Mouse (Mus musculus): ENCODE data around the gene Acy3.
A peak's percentile ranks its signal among the peaks of the same experiment; 100 is the strongest.
"Not testable (repeated sequence)": the region's sequence is repeated elsewhere in the genome, so short reads cannot be mapped to it uniquely, and the experiment has no call there.

Acy3 gene

DNA sequence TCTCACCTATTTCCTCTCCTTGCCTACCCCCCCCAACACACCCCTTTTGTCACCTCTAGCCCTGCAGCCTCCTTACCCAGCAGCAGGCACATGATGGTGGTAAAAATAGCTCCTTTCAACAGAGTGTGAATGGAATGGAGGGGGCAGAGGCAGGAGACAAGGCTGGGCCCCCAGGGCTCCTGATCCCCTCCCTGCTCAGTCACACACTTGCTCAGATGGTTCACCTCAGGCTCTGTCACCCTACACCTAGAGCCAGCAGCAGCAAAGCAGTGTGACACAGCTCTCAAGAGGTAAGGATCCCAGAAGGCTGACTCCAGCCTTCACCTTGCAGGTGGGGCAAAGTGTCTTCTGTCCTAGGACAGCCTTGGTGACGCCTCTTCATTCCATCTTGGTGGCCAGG lies 16.7 kb downstream of the Acy3 start, which contains the start of gene Doc2g:
Gene Doc2g, plus strand, starts transcription at position 202 of the 400 bp plus-strand sequence.
- no peak for DNase-seq (ENCODE audit: inconsistent ontology term)

DNA sequence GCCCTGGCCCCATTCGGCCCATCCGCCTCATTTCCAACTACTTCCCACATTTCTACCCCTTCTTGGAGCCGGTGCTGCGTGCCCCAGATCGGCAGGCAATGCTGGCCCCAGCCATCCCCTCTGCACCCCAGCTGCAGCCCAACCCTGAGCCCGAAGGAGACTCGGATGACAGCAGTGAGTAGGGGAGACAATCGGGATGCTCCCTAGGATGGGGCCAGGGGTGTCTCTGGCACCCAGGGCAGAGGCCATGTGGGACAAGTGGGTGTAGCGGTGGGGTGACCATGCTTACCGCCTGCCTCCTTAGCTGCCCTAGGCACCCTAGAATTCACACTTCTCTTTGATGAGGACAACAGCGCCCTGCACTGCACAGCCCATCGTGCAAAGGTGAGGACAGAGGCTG lies 17.3 kb downstream of the Acy3 start:
- DNase-seq (ENCODE audit: inconsistent ontology term) = no peak

DNA sequence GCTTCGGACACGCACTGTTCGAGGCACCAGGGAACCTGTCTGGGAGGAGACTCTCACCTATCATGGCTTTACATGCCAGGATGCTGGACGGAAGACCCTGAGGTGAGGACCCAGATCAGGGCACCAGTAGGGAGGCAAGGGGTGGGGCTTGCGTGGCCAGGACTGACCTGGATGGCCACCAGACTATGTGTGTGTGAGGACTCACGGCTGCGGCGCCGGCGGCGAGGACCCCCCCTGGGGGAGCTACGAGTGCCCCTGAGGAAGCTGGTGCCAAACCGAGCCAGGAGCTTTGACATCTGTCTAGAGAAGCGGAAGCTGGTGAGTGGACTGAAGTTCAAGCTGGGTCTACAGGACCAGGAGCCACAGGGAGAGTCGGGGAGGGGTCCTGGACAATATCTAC lies 18.0 kb downstream of the Acy3 start:
- no peak for DNase-seq (ENCODE audit: inconsistent ontology term)

DNA sequence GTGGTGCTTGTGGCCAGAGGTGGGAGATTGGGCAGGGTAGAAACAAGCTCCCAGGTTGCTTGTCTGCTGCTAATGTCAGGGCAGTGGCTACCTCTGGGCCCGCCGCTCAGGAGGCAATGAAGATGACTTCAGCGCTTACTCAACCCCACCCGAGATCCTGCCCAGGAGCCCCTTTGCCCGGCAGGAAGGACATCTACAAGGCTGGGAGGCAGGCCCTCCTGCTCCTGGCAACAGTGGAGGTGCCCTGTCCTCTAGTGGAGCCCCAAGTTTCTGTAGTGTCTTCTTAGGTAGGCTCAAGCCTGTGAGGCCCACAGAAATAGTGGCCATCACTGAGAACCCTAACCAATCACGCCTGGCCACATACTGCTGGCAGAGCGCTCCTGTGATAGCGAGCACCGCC lies 18.7 kb downstream of the Acy3 start:
- no peak for DNase-seq (ENCODE audit: inconsistent ontology term)

DNA sequence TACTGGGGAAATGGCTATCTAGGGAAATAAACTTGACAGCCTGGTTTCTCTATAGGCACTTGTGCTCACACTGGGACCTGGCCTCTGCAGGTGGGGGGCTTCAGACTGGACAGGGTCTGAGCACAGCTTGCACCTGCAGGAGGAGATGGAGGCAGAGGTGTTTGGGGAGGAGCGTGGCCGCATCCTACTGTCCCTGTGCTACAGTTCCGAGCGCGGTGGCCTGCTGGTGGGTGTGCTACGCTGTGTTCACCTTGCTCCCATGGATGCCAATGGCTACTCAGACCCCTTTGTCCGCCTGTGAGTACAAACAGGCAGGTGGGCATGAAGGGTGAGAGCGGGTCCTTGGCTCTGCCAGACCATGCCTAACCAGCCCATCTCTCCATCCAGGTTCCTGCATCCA lies 19.6 kb downstream of the Acy3 start:
- DNase-seq (ENCODE audit: inconsistent ontology term) = no peak

DNA sequence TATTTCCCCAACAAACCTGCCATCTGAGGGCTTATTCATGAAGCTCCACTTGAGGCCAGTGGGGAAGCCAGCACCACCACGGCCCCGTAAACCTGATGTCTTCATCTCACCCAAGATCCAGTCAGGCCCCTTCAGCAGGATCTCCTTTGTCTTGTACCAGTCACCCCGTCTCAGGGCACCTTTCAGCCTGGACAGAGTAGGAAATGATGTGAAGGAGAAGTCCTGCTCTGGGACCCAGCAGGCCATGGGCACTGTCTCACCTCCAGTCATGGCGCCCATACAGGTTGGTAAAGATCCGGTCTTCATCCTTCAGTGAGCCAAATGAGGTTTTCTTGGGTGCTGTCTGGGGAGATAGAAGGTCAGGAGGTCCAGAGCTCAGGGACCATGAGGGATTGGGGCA lies 24.7 kb downstream of the Acy3 start:
- DNase-seq (ENCODE audit: inconsistent ontology term) = no peak

DNA sequence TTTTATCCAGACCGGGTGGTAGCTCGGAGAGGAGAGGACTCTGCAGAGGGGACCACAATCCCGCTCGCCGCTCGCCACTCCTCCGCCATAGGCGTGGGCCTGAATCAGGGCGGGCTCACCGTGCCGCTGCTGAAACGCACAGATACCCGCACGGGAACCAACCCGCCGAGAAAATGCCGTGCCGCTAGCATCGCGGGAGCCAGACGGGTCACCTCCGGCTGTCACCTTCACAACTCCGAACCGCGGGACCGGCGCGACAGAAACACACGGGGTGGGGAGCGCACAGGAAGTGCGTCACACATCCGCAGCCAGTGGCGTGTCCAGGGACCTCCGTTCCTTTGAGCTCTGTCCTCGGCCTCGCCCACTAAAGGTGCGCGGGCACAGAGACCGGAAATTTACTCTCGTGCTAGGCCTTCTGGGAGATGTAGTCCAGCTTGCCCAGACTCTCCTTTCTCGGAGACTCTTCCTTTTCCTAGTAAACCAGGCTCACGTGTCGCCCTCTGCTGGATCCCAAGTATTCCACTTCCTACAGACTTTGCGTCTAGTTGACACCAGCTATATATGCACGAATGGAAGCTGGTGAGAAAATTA lies 26.2 kb downstream of the Acy3 start, which contains the start of gene Ndufv1:
Gene Ndufv1, minus strand, starts transcription at position 375 of the 591 bp plus-strand sequence.
- peak; percentile 96 for DNase-seq (ENCODE audit: inconsistent ontology term)

DNA sequence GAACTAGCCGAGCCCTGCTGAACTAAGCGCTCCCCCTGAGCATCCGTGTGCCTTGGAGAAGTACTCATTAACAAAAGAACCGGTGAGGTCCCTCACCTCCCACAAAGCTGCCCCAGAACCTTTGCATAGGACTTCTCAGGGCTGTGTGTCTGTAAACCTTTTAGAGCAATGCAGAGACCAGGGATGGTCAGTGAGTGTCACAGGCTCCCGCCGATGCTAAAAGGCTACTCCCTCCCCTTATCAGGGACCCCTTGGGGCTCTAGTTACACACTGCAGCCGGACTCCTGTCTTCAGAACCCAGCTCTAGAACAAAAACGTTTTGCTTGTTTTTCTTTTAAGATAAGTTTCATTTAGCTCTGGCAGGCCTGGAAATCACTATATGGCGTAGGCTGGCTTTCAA lies 26.7 kb downstream of the Acy3 start:
- no peak for DNase-seq (ENCODE audit: inconsistent ontology term)

DNA sequence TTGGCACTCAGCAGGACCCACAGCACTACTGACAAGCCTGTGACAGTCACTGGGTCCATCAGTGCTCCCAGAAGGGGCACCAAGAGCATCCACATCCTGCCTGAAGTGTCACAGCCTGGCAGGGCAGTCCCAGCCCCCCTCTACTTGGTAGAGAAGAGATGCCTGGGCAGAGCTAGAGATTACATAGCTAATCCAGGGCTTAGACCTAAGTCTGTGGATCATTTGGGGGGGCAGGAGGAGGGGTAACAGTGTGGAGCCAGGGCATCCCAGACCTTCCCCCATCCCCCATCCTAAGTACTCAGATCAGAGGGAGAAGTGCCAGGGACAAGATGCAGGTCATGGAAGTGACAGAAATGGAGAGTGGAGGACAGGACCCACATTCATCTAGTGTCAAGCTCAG lies 28.4 kb downstream of the Acy3 start:
- no peak for DNase-seq (ENCODE audit: inconsistent ontology term)

DNA sequence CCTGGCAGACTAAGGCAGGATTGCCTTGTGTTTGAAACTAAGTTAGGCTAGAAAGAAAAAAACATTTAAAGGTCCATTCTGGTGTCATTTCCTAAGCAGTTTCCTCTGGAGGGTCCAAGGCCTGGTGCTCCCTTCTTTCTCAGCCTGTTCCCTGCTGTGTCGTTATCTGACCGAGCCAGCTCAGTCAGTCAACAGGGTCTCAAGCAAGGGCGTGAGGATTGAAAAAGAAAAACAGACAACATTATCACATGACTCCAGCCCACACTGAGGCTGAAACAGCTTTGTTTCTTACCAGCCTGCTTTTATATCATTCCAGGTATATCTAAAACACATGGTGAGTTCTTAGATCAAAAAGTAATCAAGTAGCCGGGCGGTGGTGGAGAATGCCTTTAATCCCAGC lies 29.3 kb downstream of the Acy3 start:
- DNase-seq (ENCODE audit: inconsistent ontology term) = no peak

DNA sequence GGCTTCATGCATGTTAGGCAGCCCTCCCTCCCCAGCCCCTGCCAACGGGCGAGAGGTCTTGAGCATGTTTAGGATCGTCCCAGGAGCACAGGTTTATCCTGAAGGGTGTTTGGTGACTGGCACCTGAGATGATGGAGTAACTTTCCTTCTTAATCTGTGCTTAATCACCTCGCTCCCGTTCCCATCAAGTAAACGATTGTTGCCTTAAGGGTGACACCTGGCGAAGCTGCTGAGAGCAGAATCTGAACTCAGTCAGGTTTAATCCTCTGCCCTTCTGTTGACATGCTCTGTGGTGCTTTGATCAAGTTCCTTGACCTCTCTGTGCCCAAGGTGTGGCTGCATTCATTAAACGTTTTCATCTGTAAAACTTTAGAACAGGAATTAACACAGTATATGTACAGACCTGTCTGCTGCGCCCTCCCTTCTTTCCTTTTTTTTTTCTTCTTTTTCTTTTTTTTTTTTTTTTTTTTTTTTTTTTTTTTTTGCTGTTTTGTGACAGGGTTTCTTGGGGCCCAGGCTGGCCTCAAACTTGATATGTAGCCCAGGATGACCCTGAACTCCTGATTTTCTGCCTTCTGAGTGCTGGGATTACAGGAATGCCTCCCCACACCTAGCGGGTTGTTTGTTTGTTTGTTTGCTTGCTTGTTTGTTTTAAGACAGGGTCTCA lies 31.7 kb downstream of the Acy3 start:
- no peak for DNase-seq (ENCODE audit: inconsistent ontology term)

DNA sequence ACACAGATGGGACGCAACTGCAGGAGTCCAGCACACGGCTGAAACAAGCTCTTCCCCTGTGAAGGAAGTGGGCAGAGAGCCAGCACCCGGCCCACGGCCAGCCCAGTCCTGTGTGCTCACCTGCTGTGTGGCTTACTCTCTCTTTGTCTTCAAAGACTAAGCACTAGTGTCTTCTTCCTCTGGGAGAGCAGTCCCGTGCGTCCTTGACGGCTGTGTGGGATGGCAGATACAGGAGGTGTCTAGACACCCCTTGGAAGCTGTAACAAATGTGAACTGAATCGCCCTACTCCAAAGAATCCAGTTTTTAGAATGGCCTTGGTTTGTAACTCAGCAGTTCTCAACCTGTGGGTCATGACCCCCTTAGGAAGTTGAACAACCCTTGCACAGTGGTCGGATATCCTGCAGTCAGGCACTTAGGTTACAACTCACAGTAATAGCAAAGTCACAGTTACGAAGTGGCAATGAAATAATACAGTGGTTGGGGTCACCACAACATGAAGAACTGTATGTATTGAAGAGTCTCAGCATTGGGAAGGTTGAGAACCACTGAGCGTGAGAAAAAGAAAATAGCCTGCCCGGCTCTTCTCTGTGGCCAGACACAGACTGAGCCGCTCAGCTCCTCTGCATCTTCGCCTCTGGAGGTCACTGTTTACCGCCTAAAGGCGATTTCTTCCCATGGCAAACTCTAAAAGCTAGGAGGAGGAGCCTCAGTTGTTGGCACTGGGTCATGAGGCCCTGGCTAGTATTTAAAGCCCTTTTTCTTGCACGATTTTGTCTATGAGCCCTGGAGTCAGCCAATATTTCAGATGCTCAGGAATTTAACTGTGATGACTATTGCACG lies 32.6 kb downstream of the Acy3 start:
- DNase-seq (ENCODE audit: inconsistent ontology term) = peak; percentile 71

DNA sequence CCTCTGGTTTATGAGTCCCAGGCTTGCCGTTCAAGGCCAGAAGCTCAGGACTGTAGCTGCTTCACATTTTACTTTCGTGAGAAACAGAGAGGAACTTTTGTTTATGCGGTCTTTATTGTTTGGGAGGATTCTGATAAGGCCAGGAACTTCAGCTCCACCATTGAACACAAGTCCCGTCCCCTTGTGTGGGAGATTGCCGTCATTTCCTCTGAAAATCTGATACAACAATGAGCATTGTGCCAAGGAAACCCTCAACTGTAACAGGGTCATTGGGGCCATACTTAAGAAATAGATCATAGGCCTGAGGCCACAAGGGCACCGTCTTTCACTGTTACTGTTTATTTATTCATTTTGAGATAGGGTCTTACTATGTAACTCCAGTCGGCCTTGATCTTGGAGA lies 36.8 kb downstream of the Acy3 start:
- no peak for DNase-seq (ENCODE audit: inconsistent ontology term)

DNA sequence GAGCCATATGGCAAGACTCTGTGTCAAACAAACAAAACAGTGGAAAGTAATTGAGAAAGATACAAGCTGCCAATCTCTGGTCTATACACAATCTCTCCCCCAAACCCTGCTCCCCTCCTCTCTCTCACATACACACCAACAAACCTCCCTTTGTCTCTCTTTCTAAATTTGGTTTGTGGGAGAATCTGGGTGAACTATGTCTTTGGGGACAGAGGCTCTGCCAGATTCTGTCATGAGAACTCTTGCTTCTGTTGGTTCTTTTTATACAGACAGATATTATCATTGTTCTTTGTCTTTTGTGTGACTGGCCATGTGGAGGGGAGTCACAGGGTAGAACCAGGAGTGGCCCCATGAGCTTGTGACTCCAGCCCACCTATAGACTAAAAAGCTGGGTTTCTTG lies 41.2 kb downstream of the Acy3 start:
- no peak for DNase-seq (ENCODE audit: inconsistent ontology term)

DNA sequence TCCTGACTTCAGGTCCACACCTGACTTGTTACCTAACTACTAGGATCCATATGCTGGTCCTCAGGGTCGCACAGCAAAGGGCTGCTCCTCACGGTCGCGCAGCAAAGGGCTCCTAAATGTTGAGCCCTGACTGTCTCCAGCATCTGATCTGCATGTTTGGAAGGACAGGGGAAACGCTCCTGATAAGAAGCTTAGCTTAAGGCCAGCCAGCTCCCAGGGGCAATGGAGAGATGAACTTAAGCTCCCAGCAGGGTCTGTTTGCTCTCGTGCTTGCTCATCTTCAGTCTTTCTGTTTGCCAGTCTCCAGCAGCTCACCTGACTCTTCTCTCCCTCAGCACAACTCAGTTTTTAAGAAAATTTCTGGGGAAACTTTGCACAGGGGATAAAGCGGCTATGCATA lies 46.3 kb downstream of the Acy3 start:
- no peak for DNase-seq (ENCODE audit: inconsistent ontology term)

DNA sequence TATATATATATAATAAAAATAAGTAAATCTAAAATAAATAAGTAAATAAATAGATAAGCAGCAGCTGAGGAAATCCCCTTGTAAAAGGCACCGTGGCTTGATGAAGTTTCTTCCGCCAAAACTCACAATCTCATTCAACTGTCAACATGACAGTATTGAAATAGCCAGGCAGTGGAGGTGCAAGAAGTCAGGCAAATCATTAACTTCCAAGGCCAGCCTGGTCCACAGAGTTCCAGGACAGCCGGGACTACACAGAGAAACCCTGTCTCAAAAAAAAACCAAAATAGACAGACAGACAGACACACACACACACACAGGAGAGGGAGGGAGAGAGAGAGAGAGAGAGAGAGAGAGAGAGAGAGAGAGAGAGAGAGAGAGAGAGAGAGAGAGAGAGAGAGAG lies 46.9 kb downstream of the Acy3 start:
- no peak for DNase-seq (ENCODE audit: inconsistent ontology term)

DNA sequence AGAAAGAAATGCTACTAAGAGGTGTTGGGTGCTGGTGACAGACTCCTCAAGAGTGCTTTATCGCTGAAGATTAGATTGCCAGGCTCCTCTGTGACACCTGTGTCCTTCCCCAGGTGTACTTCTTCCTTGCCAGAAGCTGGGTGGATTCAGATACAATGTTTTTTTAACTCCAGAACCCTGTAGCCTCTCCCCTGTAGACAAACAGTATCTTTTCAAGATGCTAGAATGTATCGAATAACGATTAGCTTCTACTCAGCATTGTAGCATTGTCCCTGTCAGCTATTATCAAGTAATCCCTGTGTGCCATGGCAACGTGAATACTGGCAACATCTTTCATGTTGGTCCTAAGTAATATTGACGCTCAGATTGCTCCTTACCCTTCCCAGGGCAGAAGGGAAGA lies 47.4 kb downstream of the Acy3 start:
- no peak for DNase-seq (ENCODE audit: inconsistent ontology term)

DNA sequence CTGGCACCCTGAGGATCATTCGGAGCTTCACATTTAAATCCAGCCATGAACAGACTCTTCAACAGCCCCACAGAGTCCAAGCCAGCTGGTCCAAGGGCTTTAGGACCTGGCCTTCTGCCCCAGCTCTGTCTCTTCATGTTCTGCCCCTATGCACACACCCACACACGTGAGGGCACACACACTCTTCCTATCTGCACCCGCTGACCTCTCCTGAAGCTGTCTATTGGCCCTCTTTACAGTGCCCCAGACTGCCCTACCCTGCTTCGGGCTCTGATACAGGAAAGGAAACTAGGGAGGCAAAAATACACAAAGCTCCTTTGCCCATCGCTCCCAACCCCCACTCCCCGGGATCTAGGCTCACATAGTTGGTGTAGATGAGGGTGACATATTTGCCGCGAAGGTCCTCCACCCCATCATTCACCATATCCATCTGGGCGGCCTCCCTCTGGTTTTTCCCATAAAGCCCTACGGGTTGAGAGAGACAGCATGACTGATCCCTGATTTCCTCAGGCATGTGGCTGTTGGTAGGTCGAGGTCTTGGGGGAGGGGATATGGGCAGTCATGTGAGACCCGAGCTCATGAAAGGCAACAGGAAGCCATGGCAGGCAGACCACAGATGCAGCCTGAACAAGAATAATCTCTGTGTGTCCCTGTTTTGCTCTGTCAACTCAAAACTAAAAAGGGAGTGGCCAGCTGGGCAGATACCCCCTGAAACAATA lies 50.1 kb downstream of the Acy3 start:
- no peak for DNase-seq (ENCODE audit: inconsistent ontology term)

DNA sequence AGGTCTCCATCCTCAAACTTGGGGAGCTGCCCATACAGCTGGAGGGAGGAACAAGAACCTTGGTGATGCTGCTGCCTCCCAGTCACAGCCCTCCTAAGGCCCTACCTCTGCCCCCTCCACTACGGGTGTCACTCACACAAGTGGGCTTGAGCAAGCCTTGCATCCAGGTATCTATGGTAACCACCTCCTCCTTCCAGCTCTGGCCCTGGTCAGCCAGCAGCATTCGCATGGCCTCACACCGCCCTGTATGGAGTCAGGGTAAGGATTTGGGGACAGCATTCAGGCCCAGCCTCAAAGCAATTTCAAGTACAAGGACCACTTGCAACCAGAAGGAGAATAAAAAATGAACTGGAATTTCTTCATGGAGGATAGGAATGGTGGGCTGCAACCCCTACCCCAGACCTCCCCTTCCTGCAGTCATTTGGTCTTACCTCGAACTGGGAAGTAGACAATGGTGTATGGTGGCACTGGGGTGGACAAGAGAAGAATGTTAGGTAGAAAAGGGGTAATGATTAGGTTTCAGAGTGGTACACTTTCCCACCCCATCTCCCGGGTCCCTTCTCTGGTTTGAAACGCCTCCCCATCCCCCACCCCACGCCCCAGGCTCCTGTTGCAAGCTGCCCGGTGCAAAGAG lies 50.9 kb downstream of the Acy3 start:
- DNase-seq (ENCODE audit: inconsistent ontology term) = not testable (repeated sequence)

DNA sequence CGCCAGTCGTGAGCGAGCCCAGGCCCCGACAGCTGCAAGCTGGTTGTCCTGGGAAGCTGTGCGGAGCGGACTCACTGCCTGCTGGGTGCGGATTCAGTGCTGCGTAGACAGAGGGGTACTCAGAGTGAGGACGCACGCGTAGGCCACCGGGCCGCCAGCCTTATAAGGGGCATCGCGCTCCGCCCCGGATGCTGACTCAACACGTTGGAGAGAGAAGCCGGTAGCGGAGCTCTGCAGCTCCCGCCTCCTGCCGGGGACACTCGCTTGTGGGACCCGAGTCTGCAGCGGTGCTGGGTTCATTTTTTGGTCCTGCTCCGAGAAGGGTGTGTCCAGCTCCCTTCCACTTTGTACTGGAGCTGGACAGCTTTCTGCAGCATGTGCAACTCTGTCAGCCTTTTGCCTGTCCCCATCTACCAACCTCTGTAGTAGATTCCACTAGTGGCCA lies 51.4 kb downstream of the Acy3 start, which contains the start of gene Gstp1:
Gene Gstp1, minus strand, starts transcription at position 198 of the 445 bp plus-strand sequence.
- peak; percentile 91 for DNase-seq (ENCODE audit: inconsistent ontology term)

Data from Muller cell, postnatal 12 days (primary cell).